Mouse (Mus musculus): Measurements from ENCODE around the gene Il18r1.

GRCm38 (mm10) chr1:40444800-40445199 lies 20.6 kb upstream of the Il18r1 start:
- TF ChIP-seq POLR2A (IDR thresholded peaks at IDR 0.05; ENCODE audit: borderline replicate concordance, extremely low read depth, insufficient read depth, insufficient read length, poor library complexity, severe bottlenecking) (no peak), CTCF (IDR thresholded peaks at IDR 0.05; ENCODE audit: borderline replicate concordance, extremely low read depth, insufficient read depth, insufficient read length) (no peak)
